Mouse (Mus musculus) adrenal gland, postnatal 4 days (tissue): Measurements from ENCODE around the gene Aurkaip1. TPM values are rescaled to one million over a fixed set of nuclear protein-coding genes. Genes with fewer than 3 reads are reported as not detected.

ENCODE experiments used
- DNase-seq, 2 experiments: peaks; one replicate each; pipeline ENCODE4 v3.0.0; 2021 to 2022; ENCODE audit warnings: low spot score in 2 of 2, mixed read lengths in 2 of 2
- total RNA-seq, 2 experiments: library from RNA; stranded (reverse); gene quantifications; 2 replicates each; pipeline ENCODE4 v1.2.3; 2021

Aurkaip1 gene
- total RNA-seq, 2 experiments from 2014 or later, result 123 to 129 TPM

DNA sequence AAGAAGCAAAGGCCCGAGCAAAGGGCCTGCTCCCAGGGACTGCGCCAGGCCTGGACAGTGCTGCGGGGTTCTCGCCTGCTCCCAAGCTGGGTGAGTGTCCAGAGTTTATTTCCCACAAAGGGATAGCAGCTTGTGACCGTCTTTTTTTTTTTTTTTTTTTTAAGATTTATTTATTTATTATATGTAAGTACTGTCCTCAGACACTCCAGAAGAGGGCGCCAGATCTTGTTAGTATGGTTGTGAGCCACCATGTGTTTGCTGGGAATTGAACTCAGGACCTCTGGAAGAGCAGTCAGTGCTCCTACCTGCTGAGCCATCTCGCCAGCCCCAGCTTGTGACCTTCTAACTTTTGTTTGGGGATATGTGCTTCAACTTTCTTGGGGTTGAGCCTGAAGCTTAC, 10.0 kb upstream of the Aurkaip1 start:
- DNase-seq, result no peak

GRCm38 (mm10) chr4:155823443-155823842, 7.6 kb upstream of the Aurkaip1 start:
- DNase-seq, result no peak

DNA sequence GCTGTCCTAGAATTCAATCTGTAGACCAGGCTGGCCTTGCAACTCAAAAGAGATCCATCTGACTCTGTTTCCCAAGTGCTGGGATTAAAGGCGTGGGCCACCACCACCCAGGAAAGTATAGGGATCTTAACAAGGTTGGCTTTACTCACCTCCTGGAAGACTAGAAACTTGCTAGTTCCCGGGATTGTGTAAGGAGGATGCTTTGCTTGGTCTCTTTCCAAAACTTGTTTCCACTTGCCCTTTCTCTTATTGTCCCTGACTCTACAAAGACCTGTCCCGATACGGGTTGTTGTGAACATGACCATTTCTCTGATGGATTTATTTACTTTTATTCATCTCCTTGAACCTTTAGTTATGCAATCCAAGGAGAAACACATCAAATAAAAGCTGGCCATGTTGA, 1.2 kb upstream of the Aurkaip1 start:
- no peak for DNase-seq

GRCm38 (mm10) chr4:155830596-155830995, 476 bp upstream of the Aurkaip1 start:
- DNase-seq, result no peak

GRCm38 (mm10) chr4:155831831-155832230, 759 bp downstream of the Aurkaip1 start:
- DNase-seq, result no peak

GRCm38 (mm10) chr4:155832321-155832720, 1.2 kb downstream of the Aurkaip1 start:
- no peak for DNase-seq

- no peak for DNase-seq
These were observed 2.2 kb downstream of the Aurkaip1 start for GRCm38 (mm10) chr4:155833234-155833633.

- peak in 1 of 2 experiments; percentile 69 for DNase-seq
These were observed 2.8 kb downstream of the Aurkaip1 start for GRCm38 (mm10) chr4:155833836-155834235.

- no peak for DNase-seq
These were observed 6.4 kb downstream of the Aurkaip1 start for GRCm38 (mm10) chr4:155837404-155838010.

DNA sequence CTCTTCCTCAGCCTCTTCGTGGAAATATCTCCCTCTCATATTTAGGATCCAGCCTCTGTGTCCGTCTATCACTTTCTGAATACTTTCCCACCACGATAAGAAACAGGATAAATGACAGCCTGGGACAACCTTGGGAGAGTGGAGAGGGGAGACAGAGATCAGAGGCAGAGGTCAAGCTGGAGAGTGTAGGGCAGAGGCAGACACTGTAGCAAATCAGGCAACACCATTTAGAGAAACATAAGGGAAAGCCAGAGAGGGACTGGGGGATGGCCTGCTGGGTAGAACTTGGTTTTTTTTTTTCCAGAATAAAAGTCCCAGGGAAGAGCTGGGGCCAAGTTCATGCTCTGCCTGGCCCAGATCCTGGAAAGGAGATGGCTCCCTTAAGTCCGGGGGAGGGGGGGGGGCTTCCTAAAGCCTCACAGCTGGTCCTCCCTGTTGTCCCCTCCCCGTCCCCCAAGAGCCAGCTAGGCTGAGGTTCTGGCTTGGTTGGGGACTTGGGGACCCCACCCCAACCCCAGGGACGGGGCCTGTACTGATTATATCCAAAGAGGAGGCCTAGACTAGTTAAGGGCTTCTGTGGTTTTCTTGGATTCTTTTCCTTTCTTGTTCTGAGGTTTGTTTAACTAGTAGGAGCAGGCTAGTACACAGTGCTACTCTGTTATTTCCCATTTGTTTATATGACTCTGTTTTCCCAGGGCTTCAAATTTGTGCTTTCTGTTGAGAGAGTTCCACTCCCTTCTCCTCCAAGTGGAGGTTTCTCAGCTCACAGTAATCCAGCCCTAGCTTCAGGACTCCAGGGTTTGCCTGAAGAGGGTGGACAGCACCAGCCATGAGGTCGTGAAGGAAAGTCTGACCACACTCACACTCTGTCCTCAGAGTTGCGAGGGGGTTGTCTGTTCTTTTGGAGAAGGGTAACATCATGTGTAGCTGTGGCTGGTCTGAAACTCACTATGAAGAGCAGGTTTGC, 7.4 kb downstream of the Aurkaip1 start:
- no peak for DNase-seq

DNA sequence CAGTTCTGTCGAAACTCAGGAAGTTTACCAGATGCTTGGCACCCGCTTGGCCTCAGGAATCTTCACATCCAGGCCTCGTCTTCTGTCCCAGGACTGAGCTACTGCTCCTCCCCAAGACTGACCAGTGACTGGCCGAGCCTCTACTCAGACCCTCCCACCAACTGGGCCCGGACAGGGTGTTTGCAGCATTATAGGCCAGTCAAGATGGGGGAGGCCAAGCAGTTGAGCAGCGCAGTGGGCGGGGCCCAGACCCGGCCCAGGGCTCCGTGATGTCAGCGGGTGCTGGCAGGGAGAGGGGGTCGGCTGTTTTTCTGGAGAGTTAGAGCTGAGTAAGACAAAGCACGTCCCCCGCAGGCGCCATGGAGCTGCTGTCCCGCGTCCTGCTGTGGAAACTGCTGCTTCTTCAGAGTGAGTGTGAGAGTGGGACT, 8.4 kb downstream of the Aurkaip1 start, which contains the start of gene Mxra8:
Mxra8 (plus strand) TSS at position 198 of the 428 bp plus-strand sequence.
- peak; percentile 64 to 65 for DNase-seq

GRCm38 (mm10) chr4:155840076-155841002, 9.3 kb downstream of the Aurkaip1 start:
- no peak for DNase-seq

DNA sequence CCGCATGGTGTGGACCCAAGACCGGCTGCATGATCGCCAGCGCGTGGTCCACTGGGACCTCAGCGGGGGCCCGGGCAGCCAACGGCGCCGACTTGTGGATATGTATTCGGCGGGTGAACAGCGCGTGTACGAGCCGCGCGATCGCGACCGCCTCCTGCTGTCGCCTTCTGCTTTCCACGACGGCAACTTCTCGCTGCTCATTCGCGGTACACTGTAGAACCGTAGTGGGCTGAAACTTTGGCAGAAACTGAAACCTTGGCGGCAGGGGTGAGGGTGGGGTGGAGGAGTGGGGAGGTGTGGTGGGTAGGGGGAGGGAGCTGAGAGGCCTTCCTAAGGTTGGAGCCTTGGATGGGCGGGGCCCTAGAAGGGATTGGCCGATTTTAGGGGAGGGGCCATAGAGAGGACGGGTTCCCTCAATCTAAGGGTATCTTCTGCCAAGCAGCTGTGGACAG, 10.0 kb downstream of the Aurkaip1 start:
- no peak for DNase-seq

GRCm38 (mm10) chr4:155841651-155842270, 10.7 kb downstream of the Aurkaip1 start:
- DNase-seq, result no peak

DNA sequence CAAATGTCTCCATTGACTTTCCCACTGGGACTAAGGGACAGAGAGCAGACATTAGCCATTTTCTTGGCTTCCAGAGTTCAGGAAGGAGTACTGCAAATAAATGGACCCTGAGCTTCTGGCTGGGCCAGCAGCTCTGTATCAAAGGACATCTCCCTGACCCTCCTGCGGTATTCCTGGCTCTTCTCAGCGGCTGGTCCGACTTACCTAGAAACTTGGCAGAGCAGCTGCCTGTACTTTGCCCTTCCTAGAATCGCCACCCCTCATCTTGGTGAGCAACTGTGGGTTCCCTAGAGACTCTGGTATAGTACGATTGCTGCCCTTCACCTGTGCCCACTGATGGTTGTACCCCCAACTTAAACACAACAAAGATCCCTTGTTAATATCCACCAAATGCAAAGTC, 12.2 kb downstream of the Aurkaip1 start:
- DNase-seq, result no peak

GRCm38 (mm10) chr4:155846871-155847578, 16.0 kb downstream of the Aurkaip1 start, which contains the start of gene Dvl1:
Dvl1 (plus strand) TSS chr4:155847402.
- peak; percentile 98 to 99 for DNase-seq

- no peak for DNase-seq
These were observed 16.7 kb downstream of the Aurkaip1 start for GRCm38 (mm10) chr4:155847591-155848352.

DNA sequence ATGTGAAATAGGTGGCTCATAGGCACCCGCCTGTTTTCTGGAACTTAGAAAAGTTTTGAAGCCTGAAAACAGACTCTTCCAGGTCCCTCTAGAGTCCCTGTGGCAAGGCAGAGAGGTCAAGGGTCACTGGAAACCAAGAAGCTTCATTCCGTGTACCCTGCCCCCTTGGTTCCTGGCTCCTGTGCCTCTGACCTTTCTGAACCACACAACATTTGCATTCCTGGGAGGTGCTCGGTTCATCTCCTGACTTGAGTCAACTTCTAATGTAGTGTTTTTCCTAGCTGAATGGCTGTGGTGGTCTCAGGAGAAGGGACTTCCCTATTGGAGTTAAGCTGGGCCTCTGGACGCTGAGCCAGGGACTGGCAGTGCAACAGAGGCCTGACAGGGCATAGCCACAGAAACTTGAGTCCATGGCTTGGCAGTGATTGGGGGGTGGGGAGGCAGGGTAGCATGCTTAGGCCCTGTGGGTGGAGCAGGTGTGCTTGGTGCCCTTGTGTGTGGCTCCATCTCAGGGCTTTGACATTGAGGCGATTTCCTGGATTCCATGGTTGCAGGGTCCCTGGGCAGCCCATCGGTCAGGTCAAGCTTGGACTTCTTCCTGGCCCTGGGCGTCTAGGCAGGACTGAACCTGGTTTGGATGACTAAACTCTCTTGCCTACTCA, 17.5 kb downstream of the Aurkaip1 start:
- peak in 1 of 2 experiments; percentile 2 for DNase-seq
